Mouse (Mus musculus) thymus, postnatal 10 days (tissue): ENCODE measurements around the gene Secisbp2l.

Source experiments
- DNase-seq, 2 experiments: peaks; one replicate each; pipeline ENCODE4 v3.0.0; 2021; ENCODE audit warnings: low spot score in 2 of 2

Secisbp2l gene

GRCm38 (mm10) chr2:125704907-125705631 lies 77.6 kb downstream of the Secisbp2l start:
- DNase-seq = no peak

GRCm38 (mm10) chr2:125702851-125703250 lies 79.8 kb downstream of the Secisbp2l start:
- DNase-seq = no peak

GRCm38 (mm10) chr2:125701606-125702005 lies 81.1 kb downstream of the Secisbp2l start:
- DNase-seq = no peak

- DNase-seq = no peak
Measured at GRCm38 (mm10) chr2:125696219-125696618, 86.5 kb downstream of the Secisbp2l start.

GRCm38 (mm10) chr2:125694798-125695197 lies 87.9 kb downstream of the Secisbp2l start:
- no peak for DNase-seq

- no peak for DNase-seq
Measured at GRCm38 (mm10) chr2:125692010-125692409, 90.7 kb downstream of the Secisbp2l start.
